8 mouse cellular contexts compared by ENCODE assay signal in genomic region chr10:77605368-77605767, GRCm38 (mm10). TPM values are rescaled to one million over a fixed set of nuclear protein-coding genes. Genes with fewer than 3 reads are reported as not detected.
DNase-seq lines count a peak whose midpoint lies in the region; ATAC-seq and TF ChIP-seq lines count a peak whose summit lies in the region.
"Had no signal": no experiment of that assay in that cellular context is flagged by ENCODE, and none has a peak within 500 bp of the region (broad histone marks: within the 10 kb centered on the region; RNA-seq: fewer than 3 reads in every experiment).

No protein-coding gene starts in this region.

- WGBS in forebrain, embryonic 13.5 days = 43% methylated on average over 1 of the region's 1 CpGs
- WGBS in kidney, postnatal 0 days = 17% methylated on average over 1 of the region's 1 CpGs
- WGBS in midbrain, embryonic 12.5 days = 50% methylated on average over 1 of the region's 1 CpGs

- H3K9me3 ChIP-seq in forebrain, embryonic 13.5 days (replicated peaks) = no peaks in the 10 kb centered on the region
- H3K9me3 ChIP-seq in kidney, postnatal 0 days (replicated peaks; ENCODE audit: low read length) = no peaks in the 10 kb centered on the region
- H3K9me3 ChIP-seq in midbrain, embryonic 12.5 days = peaks cover 4% of the 10 kb centered on the region; the same call in 1 of the 2 replicates

- H3K4me1 ChIP-seq in forebrain, embryonic 13.5 days = peaks cover 20% of the 10 kb centered on the region
- peaks cover 10% of the 10 kb centered on the region; the same call in 1 of the 2 replicates for H3K4me1 ChIP-seq in kidney, postnatal 0 days (replicated peaks; ENCODE audit: insufficient read depth, low read length)
- H3K4me1 ChIP-seq in midbrain, embryonic 12.5 days = peaks cover 20% of the 10 kb centered on the region

- peaks cover 20% of the 10 kb centered on the region for H3K36me3 ChIP-seq in forebrain, embryonic 13.5 days (ENCODE audit: poor library complexity, severe bottlenecking)
- peaks cover 6% of the 10 kb centered on the region; the same call in 1 of the 2 replicates for H3K36me3 ChIP-seq in kidney, postnatal 0 days (ENCODE audit: insufficient read depth, low read length)
- peaks cover 12% of the 10 kb centered on the region for H3K36me3 ChIP-seq in midbrain, embryonic 12.5 days

- H3K4me2 ChIP-seq in forebrain, embryonic 13.5 days = peak overlapping the region; percentile 87
- peak overlapping the region; percentile 93 for H3K4me2 ChIP-seq in kidney, postnatal 0 days (ENCODE audit: low read length)
- H3K4me2 ChIP-seq in midbrain, embryonic 12.5 days (replicated peaks) = peak overlapping the region; percentile 85

- peak; percentile 79 for DNase-seq in CD4-positive, CD25-positive, alpha-beta regulatory T cell, adult 2 months (ENCODE audit: low read depth, low spot score)
- peak; percentile 68 for DNase-seq in MEL-GATA-1-ER (ENCODE audit: extremely low read depth, low read depth)
- peak; percentile 87 for DNase-seq in kidney, postnatal 0 days (ENCODE audit: low spot score)
- DNase-seq in right cerebral cortex, postnatal 25 days = no peak
- DNase-seq in right cerebral cortex, adult 18-20 months = no peak

- H3K9ac ChIP-seq in forebrain, embryonic 13.5 days = no peak overlapping the region
- H3K9ac ChIP-seq in kidney, postnatal 0 days (ENCODE audit: low read depth, low read length) = peak overlapping the region; percentile 92
- H3K9ac ChIP-seq in midbrain, embryonic 12.5 days (replicated peaks) = peak overlapping the region; percentile 80

- no peaks in the 10 kb centered on the region for H3K27me3 ChIP-seq in forebrain, embryonic 13.5 days
- H3K27me3 ChIP-seq in kidney, postnatal 0 days (ENCODE audit: insufficient read depth, low read length) = no peaks in the 10 kb centered on the region
- no peaks in the 10 kb centered on the region for H3K27me3 ChIP-seq in midbrain, embryonic 12.5 days

- peak; percentile 7; the same call in 1 of the 2 replicates for ATAC-seq in forebrain, embryonic 13.5 days
- no peak; the same call in 1 of the 2 replicates for ATAC-seq in kidney, postnatal 0 days (replicated peaks; ENCODE audit: low FRiP score, low read depth)
- ATAC-seq in midbrain, embryonic 12.5 days (ENCODE audit: low FRiP score, low read depth) = no peak; the same call in 1 of the 2 replicates

- H3K27ac ChIP-seq in forebrain, embryonic 13.5 days = peak overlapping the region; percentile 92
- peak overlapping the region; percentile 99 for H3K27ac ChIP-seq in kidney, postnatal 0 days
- H3K27ac ChIP-seq in midbrain, embryonic 12.5 days (replicated peaks) = peak overlapping the region; percentile 94

- H3K4me3 ChIP-seq in forebrain, embryonic 13.5 days = peak overlapping the region; percentile 79
- H3K4me3 ChIP-seq in kidney, postnatal 0 days (replicated peaks; ENCODE audit: low read depth, low read length) = peak overlapping the region; percentile 70
- peak overlapping the region; percentile 80 for H3K4me3 ChIP-seq in midbrain, embryonic 12.5 days

- peak; percentile 80 for TF ChIP-seq CTCF in kidney, postnatal 0 days (IDR thresholded peaks at IDR 0.05; ENCODE audit: low read depth)

RNA-seq across cellular contexts. Expression of gene Sumo3, which starts 0.5 kb away (rescaled TPM):
- 329 and 347 TPM in 2 replicates for polyA plus RNA-seq in forebrain, embryonic 13.5 days (2015; fragmentation: Nextera tagmentation; extraction: Ambion mirVana)
- 313 and 335 TPM in 2 replicates for polyA plus RNA-seq in kidney, postnatal 0 days (2015; fragmentation: Nextera tagmentation; extraction: Ambion mirVana)
- 304 and 325 TPM in 2 replicates for polyA plus RNA-seq in midbrain, embryonic 12.5 days (2016; fragmentation: Nextera tagmentation; extraction: Ambion mirVana)

RNA-seq across cellular contexts. Expression of gene Gm49325, which starts 0.6 kb away (rescaled TPM):
- 2.3 TPM in 1 of 2 replicates, not detected in the other for polyA plus RNA-seq in forebrain, embryonic 13.5 days (2015; fragmentation: Nextera tagmentation; extraction: Ambion mirVana)
- polyA plus RNA-seq in kidney, postnatal 0 days (2015; fragmentation: Nextera tagmentation; extraction: Ambion mirVana) = 13.1 and 15.2 TPM in 2 replicates
- polyA plus RNA-seq in midbrain, embryonic 12.5 days (2016; fragmentation: Nextera tagmentation; extraction: Ambion mirVana) = 7.7 and 19.3 TPM in 2 replicates
- polyA plus RNA-seq: large intestine, adult 2 months had no signal

RNA-seq across cellular contexts. Expression of gene Ube2g2, which starts 16.7 kb away (rescaled TPM):
- polyA plus RNA-seq in forebrain, embryonic 13.5 days (2015; fragmentation: Nextera tagmentation; extraction: Ambion mirVana) = 103 and 115 TPM in 2 replicates
- polyA plus RNA-seq in kidney, postnatal 0 days (2015; fragmentation: Nextera tagmentation; extraction: Ambion mirVana) = 51.4 and 53.5 TPM in 2 replicates
- polyA plus RNA-seq in midbrain, embryonic 12.5 days (2016; fragmentation: Nextera tagmentation; extraction: Ambion mirVana) = 83.6 and 84.2 TPM in 2 replicates

RNA-seq across cellular contexts. Expression of gene Pttg1ip, which starts 23.8 kb away (rescaled TPM):
- 57.8 and 63.6 TPM in 2 replicates for polyA plus RNA-seq in forebrain, embryonic 13.5 days (2015; fragmentation: Nextera tagmentation; extraction: Ambion mirVana)
- polyA plus RNA-seq in kidney, postnatal 0 days (2015; fragmentation: Nextera tagmentation; extraction: Ambion mirVana) = 210 and 216 TPM in 2 replicates
- 62.4 and 69.4 TPM in 2 replicates for polyA plus RNA-seq in midbrain, embryonic 12.5 days (2016; fragmentation: Nextera tagmentation; extraction: Ambion mirVana)

Comparison
In these comparisons a context has a peak if more than half of its experiments do, and no peak if none do; other contexts are left out.
1. DNase-seq: peak in CD4-positive, CD25-positive, alpha-beta regulatory T cell, adult 2 months (single experiment), MEL-GATA-1-ER (single experiment) and kidney, postnatal 0 days (single experiment); none in right cerebral cortex, postnatal 25 days (single experiment) and right cerebral cortex, adult 18-20 months (single experiment).
2. Peak in every context shown above with its lines, with median percentiles within 50 percentile points of each other: H3K27ac ChIP-seq, H3K4me2 ChIP-seq and H3K4me3 ChIP-seq.